Mouse (Mus musculus): ENCODE measurements around the gene Chst11.

DNA sequence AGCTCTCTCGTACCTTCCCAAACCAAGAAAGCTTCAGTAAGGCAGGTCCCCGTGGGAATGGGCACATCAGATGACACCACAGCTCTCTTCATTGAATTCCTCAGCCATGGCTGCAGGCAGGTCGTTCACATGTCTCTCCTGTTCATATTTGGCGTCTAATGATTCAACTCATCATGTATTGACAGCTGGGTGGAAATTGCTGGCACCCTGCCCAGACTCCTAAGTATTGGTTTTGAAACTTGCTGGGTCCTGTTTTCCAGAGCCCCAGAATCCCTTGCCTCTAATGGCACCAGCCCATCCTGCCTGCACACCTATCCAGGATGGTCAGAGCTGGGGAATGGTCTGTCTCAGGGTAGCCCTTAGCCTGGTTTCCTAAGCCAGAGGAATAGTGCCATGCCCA is 127.0 kb downstream of the Chst11 start:
- TF ChIP-seq CTCF (IDR thresholded peaks at IDR 0.05; ENCODE audit: low read depth) = no peak
- TF ChIP-seq EP300 (IDR thresholded peaks at IDR 0.05; ENCODE audit: low read depth) = no peak
